Mouse (Mus musculus): ENCODE measurements at regions not wholly inside any gene's neighbourhood (a gene's known extent, or its start where the extent isn't known, plus 50 kb on each side); places are given as distances from the start of the nearest gene placed in this dataset.

- Histone ChIP-seq H3K4me3 (no peak overlapping the region), H3K9ac (no peak overlapping the region), H3K27me3 (replicated peaks) (no peaks in the 10 kb centered on the region), H3K4me2 (no peak overlapping the region), H3K4me1 (no peaks in the 10 kb centered on the region), H3K27ac (no peak overlapping the region), H3K9me3 (no peaks in the 10 kb centered on the region), H3K36me3 (replicated peaks) (no peaks in the 10 kb centered on the region)
- no peak for ATAC-seq (replicated peaks)
- 95% methylated on average over 1 of the region's 1 CpGs for WGBS
Measured at GRCm38 (mm10) chr8:53962993-53963392, 114.4 kb upstream of the Vegfc start.

GRCm38 (mm10) chr8:53984296-53984695 lies 93.1 kb upstream of the Vegfc start:
- Histone ChIP-seq H3K36me3 (replicated peaks) (no peaks in the 10 kb centered on the region), H3K4me1 (no peaks in the 10 kb centered on the region), H3K4me3 (no peak overlapping the region), H3K27me3 (replicated peaks) (no peaks in the 10 kb centered on the region), H3K9me3 (no peaks in the 10 kb centered on the region), H3K27ac (no peak overlapping the region), H3K4me2 (no peak overlapping the region), H3K9ac (no peak overlapping the region)
- no peak for ATAC-seq (replicated peaks)
- WGBS, result 91% methylated on average over 2 of the region's 2 CpGs

- no peak overlapping the region for H3K4me3 ChIP-seq
- H3K36me3 ChIP-seq (replicated peaks), result no peaks in the 10 kb centered on the region
- no peak overlapping the region for H3K27ac ChIP-seq
- 98% methylated on average over 1 of the region's 1 CpGs for WGBS
- no peak for ATAC-seq (replicated peaks)
- no peak overlapping the region for H3K9ac ChIP-seq
- H3K27me3 ChIP-seq (replicated peaks), result no peaks in the 10 kb centered on the region
- no peaks in the 10 kb centered on the region for H3K9me3 ChIP-seq
- H3K4me2 ChIP-seq, result no peak overlapping the region
- H3K4me1 ChIP-seq, result no peaks in the 10 kb centered on the region
Measured at GRCm38 (mm10) chr8:53985685-53986084, 91.7 kb upstream of the Vegfc start.

- no peaks in the 10 kb centered on the region for H3K4me1 ChIP-seq
- no peak overlapping the region for H3K9ac ChIP-seq
- H3K27ac ChIP-seq, result no peak overlapping the region
- no peak for ATAC-seq (replicated peaks)
- no peaks in the 10 kb centered on the region for H3K36me3 ChIP-seq (replicated peaks)
- no peaks in the 10 kb centered on the region for H3K27me3 ChIP-seq (replicated peaks)
- H3K4me2 ChIP-seq, result no peak overlapping the region
- H3K9me3 ChIP-seq, result 0 out of 2 replicates have a peak, but pooled peaks cover 5% of the 10 kb centered on the region
- WGBS, result 91% methylated on average over 3 of the region's 3 CpGs
- no peak overlapping the region for H3K4me3 ChIP-seq
Measured at GRCm38 (mm10) chr8:53994208-53994607, 83.2 kb upstream of the Vegfc start.

- Histone ChIP-seq H3K9me3 (no peaks in the 10 kb centered on the region), H3K9ac (no peak overlapping the region), H3K27me3 (replicated peaks) (no peaks in the 10 kb centered on the region), H3K4me3 (no peak overlapping the region), H3K4me1 (no peaks in the 10 kb centered on the region), H3K4me2 (no peak overlapping the region), H3K27ac (no peak overlapping the region), H3K36me3 (replicated peaks) (no peaks in the 10 kb centered on the region)
- 86% methylated on average over 2 of the region's 2 CpGs for WGBS
- ATAC-seq (replicated peaks), result no peak
Measured at GRCm38 (mm10) chr8:53997461-53997860, 79.9 kb upstream of the Vegfc start.

GRCm38 (mm10) chr8:54002948-54003347 lies 74.5 kb upstream of the Vegfc start:
- 44% methylated on average over 1 of the region's 1 CpGs for WGBS
- no peaks in the 10 kb centered on the region for H3K9me3 ChIP-seq
- no peaks in the 10 kb centered on the region for H3K27me3 ChIP-seq (replicated peaks)
- H3K4me1 ChIP-seq, result no peaks in the 10 kb centered on the region
- no peaks in the 10 kb centered on the region for H3K36me3 ChIP-seq (replicated peaks)
- H3K27ac ChIP-seq, result no peak overlapping the region
- no peak for ATAC-seq (replicated peaks)
- no peak overlapping the region for H3K9ac ChIP-seq
- no peak overlapping the region for H3K4me3 ChIP-seq
- no peak overlapping the region for H3K4me2 ChIP-seq

GRCm38 (mm10) chr8:54014096-54014495 lies 63.3 kb upstream of the Vegfc start:
- ATAC-seq (replicated peaks), result no peak
- H3K4me3 ChIP-seq, result no peak overlapping the region
- WGBS, result 29% methylated on average over 3 of the region's 3 CpGs

GRCm38 (mm10) chr8:54018535-54019165 lies 58.8 kb upstream of the Vegfc start:
- 42% methylated on average over 3 of the region's 3 CpGs for WGBS
- Histone ChIP-seq H3K4me2 (no peak overlapping the region), H3K27me3 (replicated peaks) (no peaks in the 10 kb centered on the region), H3K27ac (no peak overlapping the region), H3K4me3 (no peak overlapping the region), H3K9me3 (no peaks in the 10 kb centered on the region), H3K36me3 (replicated peaks) (no peaks in the 10 kb centered on the region), H3K9ac (no peak overlapping the region), H3K4me1 (no peaks in the 10 kb centered on the region)
- no peak for ATAC-seq (replicated peaks)

More at GRCm38 (mm10) chr8:54014096-54014495, 63.3 kb upstream of the Vegfc start:
- H3K9ac ChIP-seq, result no peak overlapping the region
- H3K27ac ChIP-seq, result no peak overlapping the region
- H3K4me1 ChIP-seq, result no peaks in the 10 kb centered on the region
- H3K9me3 ChIP-seq, result no peaks in the 10 kb centered on the region
- H3K36me3 ChIP-seq (replicated peaks), result no peaks in the 10 kb centered on the region
- H3K4me2 ChIP-seq, result no peak overlapping the region
- no peaks in the 10 kb centered on the region for H3K27me3 ChIP-seq (replicated peaks)
